Mouse (Mus musculus): ENCODE data around the gene Zfp987. TPM values are rescaled to one million over a fixed set of nuclear protein-coding genes. Genes with fewer than 3 reads are reported as not detected.
"Not testable (repeated sequence)": the region's sequence is repeated elsewhere in the genome, so short reads cannot be mapped to it uniquely, and the experiment has no call there.

The Zfp987 gene
- total RNA-seq (2014; rRNA removed), result not detected in 2 replicates
- polyA plus RNA-seq (2012; rRNA removed), result not detected in 2 replicates

DNA sequence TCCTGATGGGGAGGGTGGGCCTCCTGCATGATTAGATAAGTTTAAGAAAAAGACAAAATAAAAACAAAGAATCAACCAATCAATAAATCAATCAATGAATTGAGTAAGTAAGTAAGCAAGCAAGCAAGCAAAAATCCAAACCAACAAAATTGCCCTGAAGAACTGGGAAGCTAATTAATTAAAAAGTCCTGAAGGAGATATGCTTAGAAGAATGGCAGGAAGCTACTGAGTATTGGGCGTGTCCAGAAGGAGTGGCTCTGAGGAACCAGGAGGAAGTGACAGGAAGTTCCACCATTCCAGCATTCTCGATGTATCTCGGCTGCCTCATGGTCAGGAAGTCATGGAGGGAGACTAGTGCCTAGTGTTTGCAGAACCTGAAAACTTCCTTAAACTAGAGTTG, at the start of gene Zfp987:
Gene Zfp987, plus strand, starts transcription at position 301 of the 400 bp plus-strand sequence.
- DNase-seq (ENCODE audit: extremely low read depth, low read depth, low spot score), result not testable (repeated sequence)
- 86% methylated on average over 3 of the region's 3 CpGs for WGBS

DNA sequence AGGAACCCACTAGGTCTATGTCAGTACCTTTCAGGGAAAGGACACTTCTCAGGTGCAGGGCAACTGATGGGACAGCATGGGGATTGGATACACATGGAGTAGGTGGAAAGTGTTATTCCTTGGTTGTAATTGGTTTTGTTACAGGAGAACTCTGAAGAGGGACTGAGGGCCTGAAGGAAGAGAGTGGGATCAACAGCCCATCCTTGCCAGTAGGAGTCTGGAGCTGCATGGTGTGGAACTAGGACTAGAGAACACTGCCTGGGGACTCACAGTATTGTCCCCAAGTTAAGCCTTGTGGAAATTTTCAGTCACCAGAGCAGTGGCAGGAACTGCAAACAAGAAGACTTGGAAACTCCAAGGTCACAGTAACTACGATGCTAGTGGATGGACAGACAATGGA, 44.6 kb upstream of the Zfp987 start:
- not testable (repeated sequence) for H3K36me3 ChIP-seq (ENCODE audit: control insufficient read depth, insufficient read depth, low read length); H3K4me3 ChIP-seq (ENCODE audit: insufficient read depth, low read depth, low read length); DNase-seq (ENCODE audit: extremely low read depth, low read depth, low spot score); H3K9ac ChIP-seq (ENCODE audit: low read depth, low read length); H3K79me2 ChIP-seq (ENCODE audit: control insufficient read depth, insufficient read depth, low read length); H3K27me3 ChIP-seq (ENCODE audit: control insufficient read depth, insufficient read depth, low read length); H3K4me1 ChIP-seq (ENCODE audit: control insufficient read depth, insufficient read depth, low read length); H3K27ac ChIP-seq (replicated peaks; ENCODE audit: insufficient read depth, low read depth, low read length)
- 75% methylated on average over 1 of the region's 1 CpGs for WGBS

More for the DNA sequence above, at the start of gene Zfp987:
- not testable (repeated sequence) for H3K9ac ChIP-seq (ENCODE audit: low read depth, low read length); H3K27ac ChIP-seq (replicated peaks; ENCODE audit: insufficient read depth, low read depth, low read length); H3K4me3 ChIP-seq (ENCODE audit: insufficient read depth, low read depth, low read length); H3K79me2 ChIP-seq (ENCODE audit: control insufficient read depth, insufficient read depth, low read length); H3K27me3 ChIP-seq (ENCODE audit: control insufficient read depth, insufficient read depth, low read length); H3K4me1 ChIP-seq (ENCODE audit: control insufficient read depth, insufficient read depth, low read length); H3K36me3 ChIP-seq (ENCODE audit: control insufficient read depth, insufficient read depth, low read length)

DNA sequence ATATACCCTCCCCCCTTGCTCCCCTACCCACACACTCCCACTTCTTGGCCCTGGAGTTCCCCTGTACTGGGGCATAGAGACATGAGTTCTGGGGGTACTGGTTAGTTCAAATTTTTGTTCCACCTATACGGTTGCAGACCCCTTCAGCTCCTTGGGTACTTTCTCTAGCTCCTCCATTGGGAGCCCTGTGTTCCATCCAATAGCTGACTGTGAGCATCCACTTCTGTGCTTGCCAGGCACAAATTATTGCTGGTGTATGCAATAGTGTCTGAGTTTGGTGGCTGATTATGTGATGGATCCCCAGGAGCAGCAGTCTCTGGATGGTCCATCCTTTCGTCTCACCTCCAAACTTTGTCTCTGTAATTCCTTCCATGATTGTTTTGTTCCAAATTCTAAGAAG, 43.7 kb upstream of the Zfp987 start:
- not testable (repeated sequence) for H3K27me3 ChIP-seq (ENCODE audit: control insufficient read depth, insufficient read depth, low read length); H3K4me1 ChIP-seq (ENCODE audit: control insufficient read depth, insufficient read depth, low read length); H3K36me3 ChIP-seq (ENCODE audit: control insufficient read depth, insufficient read depth, low read length); H3K9ac ChIP-seq (ENCODE audit: low read depth, low read length); H3K4me3 ChIP-seq (ENCODE audit: insufficient read depth, low read depth, low read length); H3K27ac ChIP-seq (replicated peaks; ENCODE audit: insufficient read depth, low read depth, low read length); DNase-seq (ENCODE audit: extremely low read depth, low read depth, low spot score); H3K79me2 ChIP-seq (ENCODE audit: control insufficient read depth, insufficient read depth, low read length)
- 70% methylated on average over 2 of the region's 2 CpGs for WGBS

DNA sequence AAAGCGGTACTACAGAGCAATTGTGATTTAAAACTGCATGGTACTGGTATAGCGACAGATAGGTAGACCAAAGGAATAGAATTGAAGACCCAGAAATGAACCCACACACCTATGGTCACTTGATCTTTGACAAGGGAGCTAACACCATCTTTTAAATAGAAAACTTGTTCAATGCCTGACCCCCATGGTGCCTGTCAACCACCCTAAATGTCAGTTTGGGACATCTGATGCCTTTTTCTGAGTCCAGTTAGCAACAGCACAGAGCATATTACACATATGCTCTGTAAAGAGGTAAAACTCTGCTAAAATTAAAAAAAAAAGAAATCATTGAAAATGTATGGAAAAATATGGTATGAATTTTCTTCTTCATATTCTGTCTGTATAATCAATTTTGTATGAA, 41.8 kb upstream of the Zfp987 start:
- no peaks in the 10 kb centered on the region for H3K36me3 ChIP-seq (ENCODE audit: control insufficient read depth, insufficient read depth, low read length)
- no peak for TF ChIP-seq POLR2A (IDR thresholded peaks at IDR 0.05; ENCODE audit: extremely low read depth, insufficient read depth, low read length)
- no peak for TF ChIP-seq CTCF (IDR thresholded peaks at IDR 0.05; ENCODE audit: low read depth, low read length)
- no peak overlapping the region for H3K9ac ChIP-seq (ENCODE audit: low read depth, low read length)
- H3K79me2 ChIP-seq (ENCODE audit: control insufficient read depth, insufficient read depth, low read length), result no peaks in the 10 kb centered on the region
- H3K27ac ChIP-seq (replicated peaks; ENCODE audit: insufficient read depth, low read depth, low read length), result no peak overlapping the region
- 58% methylated on average over 2 of the region's 2 CpGs for WGBS
- H3K27me3 ChIP-seq (ENCODE audit: control insufficient read depth, insufficient read depth, low read length), result no peaks in the 10 kb centered on the region
- H3K4me3 ChIP-seq (ENCODE audit: insufficient read depth, low read depth, low read length), result no peak overlapping the region
- no peak for DNase-seq (ENCODE audit: extremely low read depth, low read depth, low spot score)
- no peaks in the 10 kb centered on the region for H3K4me1 ChIP-seq (ENCODE audit: control insufficient read depth, insufficient read depth, low read length)

DNA sequence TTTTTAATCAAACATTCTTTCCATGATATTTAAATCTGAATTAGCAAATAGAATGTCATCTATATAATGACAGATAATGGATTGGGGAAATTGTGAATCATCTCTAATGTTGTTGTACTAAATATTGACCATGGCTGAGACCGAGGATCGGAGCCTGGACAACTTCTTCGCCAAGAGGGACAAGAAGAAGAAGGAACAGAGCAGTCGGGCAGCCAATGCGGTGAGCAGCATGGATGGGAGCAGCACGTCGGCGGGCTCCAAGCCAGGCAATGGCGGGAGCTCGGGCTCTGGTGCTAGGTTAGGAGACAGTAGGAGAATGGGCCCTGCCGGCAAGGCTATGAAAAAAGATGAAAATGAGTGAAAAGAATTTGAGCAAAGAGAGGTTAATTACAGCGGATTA, 38.5 kb upstream of the Zfp987 start:
- H3K27ac ChIP-seq (replicated peaks; ENCODE audit: insufficient read depth, low read depth, low read length); H3K36me3 ChIP-seq (ENCODE audit: control insufficient read depth, insufficient read depth, low read length); DNase-seq (ENCODE audit: extremely low read depth, low read depth, low spot score); H3K9ac ChIP-seq (ENCODE audit: low read depth, low read length); H3K27me3 ChIP-seq (ENCODE audit: control insufficient read depth, insufficient read depth, low read length); H3K4me1 ChIP-seq (ENCODE audit: control insufficient read depth, insufficient read depth, low read length); H3K79me2 ChIP-seq (ENCODE audit: control insufficient read depth, insufficient read depth, low read length); H3K4me3 ChIP-seq (ENCODE audit: insufficient read depth, low read depth, low read length): not testable (repeated sequence)
- WGBS, result 88% methylated on average over 12 of the region's 12 CpGs

DNA sequence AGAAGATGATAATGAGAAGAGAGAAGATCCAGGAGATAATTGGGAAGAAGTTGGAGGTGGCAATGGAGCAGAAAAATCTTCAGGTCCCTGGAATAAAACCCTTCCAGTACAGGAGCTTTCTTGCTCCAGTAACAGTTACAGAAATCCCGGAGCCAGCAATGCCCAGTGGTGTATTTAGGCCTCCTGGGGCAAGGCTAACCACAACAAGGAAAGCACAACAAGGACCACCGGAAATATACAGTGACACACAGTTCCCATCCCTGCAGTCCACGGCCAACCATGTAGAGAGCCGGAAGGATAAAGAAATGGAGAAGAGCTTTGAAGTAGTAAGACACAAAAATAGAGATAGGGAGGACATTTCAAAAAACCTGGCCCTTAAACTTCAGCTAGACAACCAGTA, 38.0 kb upstream of the Zfp987 start:
- not testable (repeated sequence) for H3K36me3 ChIP-seq (ENCODE audit: control insufficient read depth, insufficient read depth, low read length); H3K79me2 ChIP-seq (ENCODE audit: control insufficient read depth, insufficient read depth, low read length); H3K27me3 ChIP-seq (ENCODE audit: control insufficient read depth, insufficient read depth, low read length); H3K4me3 ChIP-seq (ENCODE audit: insufficient read depth, low read depth, low read length); H3K27ac ChIP-seq (replicated peaks; ENCODE audit: insufficient read depth, low read depth, low read length); DNase-seq (ENCODE audit: extremely low read depth, low read depth, low spot score); H3K9ac ChIP-seq (ENCODE audit: low read depth, low read length); H3K4me1 ChIP-seq (ENCODE audit: control insufficient read depth, insufficient read depth, low read length)
- WGBS, result 85% methylated on average over 4 of the region's 4 CpGs

DNA sequence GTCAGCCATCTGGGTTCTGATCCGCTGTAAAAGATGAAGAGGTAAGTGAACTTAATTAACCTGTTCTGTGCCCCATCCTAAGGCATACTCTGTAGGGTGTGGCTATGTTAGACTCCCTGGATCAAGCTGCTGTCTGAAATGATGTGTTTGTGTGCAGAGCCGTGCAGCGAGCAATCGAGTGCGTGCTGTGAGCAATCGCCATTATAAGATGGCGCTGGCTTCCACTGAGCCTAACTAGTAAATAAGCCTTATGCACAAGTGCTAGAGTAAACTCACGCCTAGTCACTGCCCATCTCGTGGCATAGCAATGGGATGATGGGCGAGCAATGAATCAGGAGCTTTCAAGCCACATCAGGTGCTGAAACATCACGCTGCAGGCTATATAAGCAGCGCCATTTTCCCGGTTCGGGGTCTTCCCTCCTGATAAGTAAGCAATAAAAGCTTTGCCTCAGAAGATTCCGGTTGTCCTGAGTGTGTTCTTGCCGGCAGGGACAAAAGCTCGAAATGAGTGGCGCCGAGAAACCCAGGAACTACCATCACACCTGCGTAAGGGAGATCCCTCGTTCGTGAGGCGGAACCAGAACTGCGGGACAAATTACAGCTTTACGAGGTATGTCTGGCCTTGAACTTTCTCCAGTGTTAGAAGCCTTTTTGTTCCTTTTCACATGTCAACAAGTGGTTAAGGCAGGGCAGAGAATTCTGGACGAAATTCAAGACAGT, 37.0 kb upstream of the Zfp987 start:
- H3K27ac ChIP-seq (replicated peaks; ENCODE audit: insufficient read depth, low read depth, low read length); H3K79me2 ChIP-seq (ENCODE audit: control insufficient read depth, insufficient read depth, low read length); H3K4me1 ChIP-seq (ENCODE audit: control insufficient read depth, insufficient read depth, low read length); H3K4me3 ChIP-seq (ENCODE audit: insufficient read depth, low read depth, low read length); DNase-seq (ENCODE audit: extremely low read depth, low read depth, low spot score); H3K9ac ChIP-seq (ENCODE audit: low read depth, low read length); H3K36me3 ChIP-seq (ENCODE audit: control insufficient read depth, insufficient read depth, low read length); H3K27me3 ChIP-seq (ENCODE audit: control insufficient read depth, insufficient read depth, low read length): not testable (repeated sequence)
- WGBS, result 91% methylated on average over 25 of the region's 26 CpGs

DNA sequence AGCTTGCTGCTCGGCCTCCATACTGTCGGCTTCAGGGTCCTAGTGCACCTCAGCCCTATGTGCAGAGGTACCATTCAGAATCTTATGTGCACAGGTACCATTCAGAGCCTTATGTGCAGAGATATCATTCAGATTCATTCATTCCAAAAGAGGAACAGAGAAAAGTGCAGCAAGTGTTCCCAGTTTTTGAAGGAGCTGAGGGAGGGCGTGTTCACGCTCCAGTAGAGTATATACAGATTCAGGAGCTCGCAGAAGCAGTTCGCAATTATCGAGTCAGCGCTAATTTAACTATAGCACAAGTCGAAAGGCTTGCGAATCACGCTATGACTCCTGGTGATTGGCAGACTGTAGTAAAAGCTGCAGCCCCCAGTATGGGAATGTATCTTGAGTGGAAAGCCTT, 36.0 kb upstream of the Zfp987 start:
- H3K9ac ChIP-seq (ENCODE audit: low read depth, low read length); H3K4me1 ChIP-seq (ENCODE audit: control insufficient read depth, insufficient read depth, low read length); H3K4me3 ChIP-seq (ENCODE audit: insufficient read depth, low read depth, low read length); H3K27me3 ChIP-seq (ENCODE audit: control insufficient read depth, insufficient read depth, low read length); H3K27ac ChIP-seq (replicated peaks; ENCODE audit: insufficient read depth, low read depth, low read length); H3K36me3 ChIP-seq (ENCODE audit: control insufficient read depth, insufficient read depth, low read length); H3K79me2 ChIP-seq (ENCODE audit: control insufficient read depth, insufficient read depth, low read length); DNase-seq (ENCODE audit: extremely low read depth, low read depth, low spot score): not testable (repeated sequence)
- WGBS, result 93% methylated on average over 11 of the region's 11 CpGs

DNA sequence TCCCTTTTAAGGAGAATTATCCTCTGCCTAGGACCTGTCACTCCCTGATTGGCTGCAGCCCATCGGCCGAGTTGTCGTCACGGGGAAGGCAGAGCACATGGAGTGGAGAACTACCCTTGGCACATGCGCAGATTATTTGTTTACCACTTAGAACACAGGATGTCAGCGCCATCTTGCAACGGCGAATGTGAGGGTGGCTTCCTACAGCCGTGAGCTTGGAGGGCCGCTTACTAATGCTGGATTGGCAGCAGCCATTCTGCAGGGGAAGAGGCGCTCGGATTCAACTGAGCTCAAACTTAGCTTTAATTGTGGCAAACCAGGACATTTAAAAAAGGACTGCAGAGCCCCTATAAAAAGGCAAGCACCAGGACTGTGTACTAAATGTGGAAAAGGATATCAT, 35.1 kb upstream of the Zfp987 start:
- DNase-seq (ENCODE audit: extremely low read depth, low read depth, low spot score); H3K4me1 ChIP-seq (ENCODE audit: control insufficient read depth, insufficient read depth, low read length); H3K27me3 ChIP-seq (ENCODE audit: control insufficient read depth, insufficient read depth, low read length); H3K36me3 ChIP-seq (ENCODE audit: control insufficient read depth, insufficient read depth, low read length); H3K27ac ChIP-seq (replicated peaks; ENCODE audit: insufficient read depth, low read depth, low read length); H3K4me3 ChIP-seq (ENCODE audit: insufficient read depth, low read depth, low read length); H3K9ac ChIP-seq (ENCODE audit: low read depth, low read length); H3K79me2 ChIP-seq (ENCODE audit: control insufficient read depth, insufficient read depth, low read length): not testable (repeated sequence)
- 92% methylated on average over 12 of the region's 12 CpGs for WGBS
